Mouse (Mus musculus): ENCODE data around the gene Stap2. TPM values are rescaled to one million over a fixed set of nuclear protein-coding genes. Genes with fewer than 3 reads are reported as not detected.

Stap2 gene
- polyA plus RNA-seq, 1 experiment from 2014 or later, result 6.1 TPM

GRCm38 (mm10) chr17:55977301-55977700 is 28.1 kb downstream of the Stap2 start:
- WGBS, result 54% methylated on average over 3 of the region's 3 CpGs
- H3K36me3 ChIP-seq (replicated peaks; ENCODE audit: control insufficient read depth, insufficient read depth, low read depth, low read length), result no peaks in the 10 kb centered on the region
- H3K4me1 ChIP-seq (ENCODE audit: control insufficient read depth, insufficient read depth, low read length), result no peaks in the 10 kb centered on the region
- H3K9ac ChIP-seq (replicated peaks; ENCODE audit: low read length), result no peak overlapping the region; the same call in 1 of the 2 replicates
- ATAC-seq (replicated peaks; ENCODE audit: insufficient number of reproducible peaks, low FRiP score, low TSS enrichment, low read depth) (no peak), DNase-seq (ENCODE audit: low spot score) (no peak)
- H3K27me3 ChIP-seq (ENCODE audit: control insufficient read depth, insufficient read depth, low read length), result no peaks in the 10 kb centered on the region; the same call in 1 of the 2 replicates
- no peak overlapping the region for H3K4me3 ChIP-seq (ENCODE audit: low read depth, low read length)
- no peak overlapping the region for H3K27ac ChIP-seq (replicated peaks; ENCODE audit: low read depth, low read length)
- H3K4me2 ChIP-seq (ENCODE audit: low read depth, low read length), result no peak overlapping the region
- no peaks in the 10 kb centered on the region for H3K9me3 ChIP-seq (replicated peaks; ENCODE audit: control insufficient read depth, low read length)

- Histone ChIP-seq H3K27ac (replicated peaks; ENCODE audit: low read depth, low read length) (no peak overlapping the region), H3K4me1 (ENCODE audit: control insufficient read depth, insufficient read depth, low read length) (no peaks in the 10 kb centered on the region; the same call in 1 of the 2 replicates), H3K36me3 (replicated peaks; ENCODE audit: control insufficient read depth, insufficient read depth, low read depth, low read length) (no peaks in the 10 kb centered on the region), H3K4me3 (ENCODE audit: low read depth, low read length) (no peak overlapping the region), H3K9ac (replicated peaks; ENCODE audit: low read length) (no peak overlapping the region), H3K4me2 (ENCODE audit: low read depth, low read length) (no peak overlapping the region), H3K9me3 (replicated peaks; ENCODE audit: control insufficient read depth, low read length) (no peaks in the 10 kb centered on the region), H3K27me3 (ENCODE audit: control insufficient read depth, insufficient read depth, low read length) (peaks cover 2% of the 10 kb centered on the region; the same call in 1 of the 2 replicates)
- ATAC-seq (replicated peaks; ENCODE audit: insufficient number of reproducible peaks, low FRiP score, low TSS enrichment, low read depth) (peak; percentile 64; the same call in 1 of the 2 replicates), DNase-seq (ENCODE audit: low spot score) (peak; percentile 78)
- WGBS, result 17% methylated on average over 13 of the region's 13 CpGs
Measured at GRCm38 (mm10) chr17:55976255-55976862, 29.0 kb downstream of the Stap2 start.

- H3K36me3 ChIP-seq (replicated peaks; ENCODE audit: control insufficient read depth, insufficient read depth, low read depth, low read length), result no peaks in the 10 kb centered on the region
- H3K27ac ChIP-seq (replicated peaks; ENCODE audit: low read depth, low read length), result no peak overlapping the region
- no peaks in the 10 kb centered on the region for H3K9me3 ChIP-seq (replicated peaks; ENCODE audit: control insufficient read depth, low read length)
- ATAC-seq (replicated peaks; ENCODE audit: insufficient number of reproducible peaks, low FRiP score, low TSS enrichment, low read depth), result no peak
- DNase-seq (ENCODE audit: low spot score), result no peak
- peak overlapping the region; percentile 42 for H3K4me3 ChIP-seq (ENCODE audit: low read depth, low read length)
- peaks cover 3% of the 10 kb centered on the region; the same call in 1 of the 2 replicates for H3K27me3 ChIP-seq (ENCODE audit: control insufficient read depth, insufficient read depth, low read length)
- peak overlapping the region; percentile 66 for H3K9ac ChIP-seq (replicated peaks; ENCODE audit: low read length)
- peak overlapping the region; percentile 81 for H3K4me2 ChIP-seq (ENCODE audit: low read depth, low read length)
- H3K4me1 ChIP-seq (ENCODE audit: control insufficient read depth, insufficient read depth, low read length), result peaks cover 2% of the 10 kb centered on the region
- 21% methylated on average over 22 of the region's 22 CpGs for WGBS
Measured at GRCm38 (mm10) chr17:55971453-55971852, 33.9 kb downstream of the Stap2 start.

- Histone ChIP-seq H3K9ac (replicated peaks; ENCODE audit: low read length) (peak within 1 kb of the TSS; percentile 66), H3K4me1 (ENCODE audit: control insufficient read depth, insufficient read depth, low read length) (peaks cover 2% of the 10 kb centered on the region), H3K9me3 (replicated peaks; ENCODE audit: control insufficient read depth, low read length) (no peaks in the 10 kb centered on the region), H3K27me3 (ENCODE audit: control insufficient read depth, insufficient read depth, low read length) (peaks cover 3% of the 10 kb centered on the region; the same call in 1 of the 2 replicates), H3K27ac (replicated peaks; ENCODE audit: low read depth, low read length) (peak within 1 kb of the TSS; percentile 22; the same call in 1 of the 2 replicates), H3K4me3 (ENCODE audit: low read depth, low read length) (peak within 1 kb of the TSS; percentile 42), H3K4me2 (ENCODE audit: low read depth, low read length) (peak within 1 kb of the TSS; percentile 81), H3K36me3 (replicated peaks; ENCODE audit: control insufficient read depth, insufficient read depth, low read depth, low read length) (no peaks in the 10 kb centered on the region)
- peak; percentile 66 for ATAC-seq (replicated peaks; ENCODE audit: insufficient number of reproducible peaks, low FRiP score, low TSS enrichment, low read depth)
- WGBS, result 6% methylated on average over 55 of the region's 55 CpGs
- peak; percentile 65 for DNase-seq (ENCODE audit: low spot score)
Measured at GRCm38 (mm10) chr17:55969966-55970891, 35.2 kb downstream of the Stap2 start, which contains the start of gene Shd. Shd (plus strand) TSS chr17:55970467.

- Histone ChIP-seq H3K9me3 (replicated peaks; ENCODE audit: control insufficient read depth, low read length) (no peaks in the 10 kb centered on the region), H3K4me1 (ENCODE audit: control insufficient read depth, insufficient read depth, low read length) (peaks cover 2% of the 10 kb centered on the region), H3K27ac (replicated peaks; ENCODE audit: low read depth, low read length) (no peak overlapping the region), H3K36me3 (replicated peaks; ENCODE audit: control insufficient read depth, insufficient read depth, low read depth, low read length) (no peaks in the 10 kb centered on the region), H3K4me2 (ENCODE audit: low read depth, low read length) (no peak overlapping the region), H3K9ac (replicated peaks; ENCODE audit: low read length) (no peak overlapping the region), H3K27me3 (ENCODE audit: control insufficient read depth, insufficient read depth, low read length) (peaks cover 3% of the 10 kb centered on the region; the same call in 1 of the 2 replicates), H3K4me3 (ENCODE audit: low read depth, low read length) (no peak overlapping the region)
- 47% methylated on average over 14 of the region's 14 CpGs for WGBS
- DNase-seq (ENCODE audit: low spot score), result peak; percentile 28
- ATAC-seq (replicated peaks; ENCODE audit: insufficient number of reproducible peaks, low FRiP score, low TSS enrichment, low read depth), result peak; percentile 26; the same call in 1 of the 2 replicates
Measured at GRCm38 (mm10) chr17:55969560-55969959, 35.8 kb downstream of the Stap2 start.

GRCm38 (mm10) chr17:55968210-55968609 is 37.2 kb downstream of the Stap2 start:
- DNase-seq (ENCODE audit: low spot score), result no peak
- Histone ChIP-seq H3K9me3 (replicated peaks; ENCODE audit: control insufficient read depth, low read length) (no peaks in the 10 kb centered on the region), H3K36me3 (replicated peaks; ENCODE audit: control insufficient read depth, insufficient read depth, low read depth, low read length) (no peaks in the 10 kb centered on the region; the same call in 1 of the 2 replicates), H3K9ac (replicated peaks; ENCODE audit: low read length) (no peak overlapping the region), H3K4me2 (ENCODE audit: low read depth, low read length) (no peak overlapping the region), H3K4me3 (ENCODE audit: low read depth, low read length) (no peak overlapping the region), H3K4me1 (ENCODE audit: control insufficient read depth, insufficient read depth, low read length) (peaks cover 2% of the 10 kb centered on the region), H3K27me3 (ENCODE audit: control insufficient read depth, insufficient read depth, low read length) (peaks cover 3% of the 10 kb centered on the region; the same call in 1 of the 2 replicates), H3K27ac (replicated peaks; ENCODE audit: low read depth, low read length) (no peak overlapping the region)
- no peak for ATAC-seq (replicated peaks; ENCODE audit: insufficient number of reproducible peaks, low FRiP score, low TSS enrichment, low read depth)
- WGBS, result 47% methylated on average over 7 of the region's 7 CpGs

- peaks cover 2% of the 10 kb centered on the region for H3K4me1 ChIP-seq (ENCODE audit: control insufficient read depth, insufficient read depth, low read length)
- no peaks in the 10 kb centered on the region for H3K9me3 ChIP-seq (replicated peaks; ENCODE audit: control insufficient read depth, low read length)
- ATAC-seq (replicated peaks; ENCODE audit: insufficient number of reproducible peaks, low FRiP score, low TSS enrichment, low read depth) (no peak), DNase-seq (ENCODE audit: low spot score) (no peak)
- H3K4me2 ChIP-seq (ENCODE audit: low read depth, low read length), result no peak overlapping the region
- H3K36me3 ChIP-seq (replicated peaks; ENCODE audit: control insufficient read depth, insufficient read depth, low read depth, low read length), result no peaks in the 10 kb centered on the region; the same call in 1 of the 2 replicates
- WGBS, result 90% methylated on average over 4 of the region's 4 CpGs
- no peak overlapping the region for H3K4me3 ChIP-seq (ENCODE audit: low read depth, low read length)
- peaks cover 3% of the 10 kb centered on the region; the same call in 1 of the 2 replicates for H3K27me3 ChIP-seq (ENCODE audit: control insufficient read depth, insufficient read depth, low read length)
- H3K27ac ChIP-seq (replicated peaks; ENCODE audit: low read depth, low read length), result no peak overlapping the region
- no peak overlapping the region for H3K9ac ChIP-seq (replicated peaks; ENCODE audit: low read length)
Measured at GRCm38 (mm10) chr17:55967186-55967585, 38.2 kb downstream of the Stap2 start.

All from embryonic facial prominence, embryonic 11.5 days (tissue).